Mouse (Mus musculus): ENCODE data around the gene Ccdc58. TPM values are rescaled to one million over a fixed set of nuclear protein-coding genes. Genes with fewer than 3 reads are reported as not detected.
"Not testable (repeated sequence)": the region's sequence is repeated elsewhere in the genome, so short reads cannot be mapped to it uniquely, and the experiment has no call there.

Gene Ccdc58
- polyA plus RNA-seq, 1 experiment from 2014 or later: 27.7 TPM

DNA sequence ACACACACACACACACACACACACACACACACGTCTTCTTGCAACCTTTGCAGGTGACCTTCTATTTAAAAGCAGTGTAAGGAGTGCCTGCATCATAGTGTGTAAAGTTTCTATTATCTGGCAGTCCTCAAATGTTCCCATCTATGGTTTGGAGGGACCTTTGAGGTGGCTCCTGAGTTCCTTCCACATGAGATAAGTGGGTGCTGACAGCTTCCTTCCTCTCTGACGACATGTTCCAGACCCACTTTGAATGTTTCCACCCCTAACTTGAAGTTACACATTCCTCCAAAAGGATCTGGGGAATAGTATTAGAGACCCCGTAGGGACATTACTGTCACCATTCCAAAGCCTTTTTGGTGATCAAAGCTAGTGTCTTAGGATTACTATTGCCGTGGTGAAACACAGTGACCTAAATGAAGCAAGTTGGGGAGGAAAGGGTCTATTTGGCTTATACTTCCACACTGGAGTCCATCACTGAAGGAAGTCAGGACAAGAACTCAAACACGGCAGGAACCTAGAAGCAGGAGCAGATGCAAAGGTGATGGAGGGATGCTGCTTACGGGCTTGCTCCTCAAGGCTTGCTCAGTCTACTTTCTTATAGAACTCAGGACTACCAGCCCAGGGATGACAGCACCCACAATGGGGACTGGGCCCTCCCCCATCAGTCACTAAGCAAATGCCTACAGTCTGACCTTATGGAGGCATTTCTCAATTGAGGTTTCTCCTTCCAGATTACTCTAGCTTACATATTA lies 17.8 kb upstream of the Ccdc58 start:
- H3K27me3 ChIP-seq (ENCODE audit: control insufficient read depth, insufficient read depth, low read length): no peaks in the 10 kb centered on the region
- whole genome bisulfite sequencing: 90% methylated on average over 6 of the region's 6 CpGs
- no peaks in the 10 kb centered on the region for H3K4me1 ChIP-seq (ENCODE audit: control insufficient read depth, insufficient read depth, low read length)
- H3K4me2 ChIP-seq (ENCODE audit: low read length): no peak overlapping the region
- no peak overlapping the region for H3K27ac ChIP-seq (replicated peaks; ENCODE audit: low read depth, low read length)
- DNase-seq (no peak), ATAC-seq (ENCODE audit: low FRiP score, low TSS enrichment) (no peak)
- H3K9ac ChIP-seq (replicated peaks; ENCODE audit: low read length): no peak overlapping the region
- H3K36me3 ChIP-seq (ENCODE audit: control insufficient read depth, insufficient read depth, low read length): peaks cover 28% of the 10 kb centered on the region
- no peaks in the 10 kb centered on the region for H3K9me3 ChIP-seq (ENCODE audit: control insufficient read depth, low read length)
- no peak overlapping the region for H3K4me3 ChIP-seq (replicated peaks; ENCODE audit: low read depth, low read length)

DNA sequence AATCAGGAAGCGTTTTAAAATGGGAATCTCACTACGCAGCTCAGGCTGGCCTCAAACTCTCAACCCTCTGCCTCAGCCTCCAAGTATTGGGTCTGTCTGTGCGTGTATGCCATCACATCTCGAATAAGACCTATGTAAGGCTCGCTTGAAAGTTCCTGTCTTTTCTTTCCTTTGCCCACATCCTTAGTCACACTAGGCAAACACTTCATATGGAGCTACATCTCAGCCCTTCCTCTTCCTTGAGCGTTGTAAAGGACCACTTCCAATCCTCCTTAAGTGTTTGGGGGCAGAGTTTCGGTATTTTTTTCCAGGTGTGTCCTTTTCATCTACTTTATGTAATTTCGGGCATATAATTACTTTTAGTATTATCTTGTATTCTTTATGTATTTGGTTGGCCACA lies 16.6 kb upstream of the Ccdc58 start:
- ATAC-seq (ENCODE audit: low FRiP score, low TSS enrichment): no peak
- no peak for DNase-seq
- Histone ChIP-seq H3K36me3 (ENCODE audit: control insufficient read depth, insufficient read depth, low read length) (peaks cover 16% of the 10 kb centered on the region), H3K4me2 (ENCODE audit: low read length) (no peak overlapping the region), H3K27me3 (ENCODE audit: control insufficient read depth, insufficient read depth, low read length) (no peaks in the 10 kb centered on the region), H3K27ac (replicated peaks; ENCODE audit: low read depth, low read length) (no peak overlapping the region), H3K4me1 (ENCODE audit: control insufficient read depth, insufficient read depth, low read length) (no peaks in the 10 kb centered on the region), H3K9me3 (ENCODE audit: control insufficient read depth, low read length) (no peaks in the 10 kb centered on the region), H3K9ac (replicated peaks; ENCODE audit: low read length) (no peak overlapping the region), H3K4me3 (replicated peaks; ENCODE audit: low read depth, low read length) (no peak overlapping the region)
- 97% methylated on average over 8 of the region's 8 CpGs for WGBS

DNA sequence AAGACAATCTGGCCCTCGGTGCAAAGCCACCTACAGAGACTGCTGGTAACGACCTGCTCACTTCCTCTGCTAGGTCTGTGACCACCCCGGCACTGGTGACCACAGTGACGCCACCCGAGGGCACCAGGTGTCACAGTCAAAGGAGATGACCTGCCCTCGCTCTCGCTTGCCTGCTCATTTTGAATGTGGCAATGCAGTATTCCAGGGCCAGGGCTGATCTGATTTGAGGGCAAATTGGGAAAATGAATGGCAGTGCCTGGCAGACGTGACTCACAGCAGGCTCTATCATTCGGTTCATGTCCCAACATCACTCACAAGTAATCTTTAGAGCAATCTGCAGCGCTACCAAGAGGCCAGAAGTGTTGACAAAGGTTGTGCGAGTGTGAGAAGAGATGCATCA lies 15.1 kb upstream of the Ccdc58 start:
- Histone ChIP-seq H3K4me2 (ENCODE audit: low read length) (no peak overlapping the region), H3K9ac (replicated peaks; ENCODE audit: low read length) (no peak overlapping the region), H3K9me3 (ENCODE audit: control insufficient read depth, low read length) (no peaks in the 10 kb centered on the region), H3K4me1 (ENCODE audit: control insufficient read depth, insufficient read depth, low read length) (no peaks in the 10 kb centered on the region), H3K4me3 (replicated peaks; ENCODE audit: low read depth, low read length) (no peak overlapping the region), H3K27me3 (ENCODE audit: control insufficient read depth, insufficient read depth, low read length) (no peaks in the 10 kb centered on the region), H3K36me3 (ENCODE audit: control insufficient read depth, insufficient read depth, low read length) (peaks cover 6% of the 10 kb centered on the region), H3K27ac (replicated peaks; ENCODE audit: low read depth, low read length) (no peak overlapping the region)
- WGBS: 91% methylated on average over 11 of the region's 11 CpGs
- no peak for DNase-seq
- ATAC-seq (ENCODE audit: low FRiP score, low TSS enrichment): no peak

DNA sequence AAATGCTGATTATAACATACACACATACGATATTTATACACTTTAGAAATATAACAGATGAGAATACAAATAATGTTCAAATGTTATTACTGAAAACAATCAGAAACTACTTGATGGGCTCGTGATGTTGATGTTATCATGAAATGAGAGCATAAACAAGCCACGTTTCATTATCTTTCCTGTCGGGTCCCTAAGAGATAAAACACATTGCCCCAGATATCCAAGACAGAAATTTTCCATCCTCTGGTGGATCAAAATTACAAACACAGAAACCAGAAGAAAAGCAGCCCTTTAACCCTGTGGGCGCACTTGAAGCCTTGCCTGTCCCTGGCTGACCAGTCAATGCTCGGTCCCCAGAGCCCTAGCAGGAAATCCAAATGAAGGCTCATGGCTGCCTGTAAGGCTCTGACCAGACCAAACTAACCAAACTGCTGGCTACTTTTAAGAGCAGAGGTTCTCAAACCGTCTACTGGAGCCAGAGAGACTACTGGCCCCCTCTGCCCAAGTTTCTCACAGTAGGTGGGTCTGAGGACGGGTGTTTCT lies 13.5 kb upstream of the Ccdc58 start:
- ATAC-seq (ENCODE audit: low FRiP score, low TSS enrichment) (no peak), DNase-seq (no peak)
- Histone ChIP-seq H3K4me1 (ENCODE audit: control insufficient read depth, insufficient read depth, low read length) (no peaks in the 10 kb centered on the region), H3K36me3 (ENCODE audit: control insufficient read depth, insufficient read depth, low read length) (no peaks in the 10 kb centered on the region), H3K9me3 (ENCODE audit: control insufficient read depth, low read length) (no peaks in the 10 kb centered on the region), H3K27me3 (ENCODE audit: control insufficient read depth, insufficient read depth, low read length) (no peaks in the 10 kb centered on the region), H3K9ac (replicated peaks; ENCODE audit: low read length) (no peak overlapping the region), H3K4me3 (replicated peaks; ENCODE audit: low read depth, low read length) (no peak overlapping the region), H3K4me2 (ENCODE audit: low read length) (no peak overlapping the region), H3K27ac (replicated peaks; ENCODE audit: low read depth, low read length) (no peak overlapping the region)
- 89% methylated on average over 8 of the region's 8 CpGs for WGBS

DNA sequence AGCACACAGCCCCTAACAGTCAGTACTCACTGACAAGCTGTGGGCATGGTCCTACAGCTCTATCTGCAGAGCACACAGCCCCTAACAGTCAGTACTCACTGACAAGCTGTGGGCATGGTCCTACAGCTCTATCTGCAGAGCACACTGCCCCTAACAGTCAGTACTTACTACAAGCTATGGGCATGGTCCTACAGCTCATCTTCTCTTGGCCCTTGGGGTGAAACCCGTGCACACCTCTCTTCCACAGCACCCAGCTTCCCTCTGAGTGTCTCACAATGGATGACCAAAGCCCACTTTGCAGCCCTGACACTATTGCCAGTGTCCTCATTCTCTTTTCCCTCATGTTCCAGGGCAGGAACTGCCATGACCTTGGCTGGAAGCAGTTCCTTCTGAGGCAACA lies 9.0 kb upstream of the Ccdc58 start:
- DNase-seq; H3K9me3 ChIP-seq (ENCODE audit: control insufficient read depth, low read length); H3K4me3 ChIP-seq (replicated peaks; ENCODE audit: low read depth, low read length); H3K4me1 ChIP-seq (ENCODE audit: control insufficient read depth, insufficient read depth, low read length); H3K4me2 ChIP-seq (ENCODE audit: low read length); H3K27ac ChIP-seq (replicated peaks; ENCODE audit: low read depth, low read length); H3K36me3 ChIP-seq (ENCODE audit: control insufficient read depth, insufficient read depth, low read length); ATAC-seq (ENCODE audit: low FRiP score, low TSS enrichment); H3K9ac ChIP-seq (replicated peaks; ENCODE audit: low read length); H3K27me3 ChIP-seq (ENCODE audit: control insufficient read depth, insufficient read depth, low read length): not testable (repeated sequence)
- WGBS: 81% methylated on average over 1 of the region's 1 CpGs

DNA sequence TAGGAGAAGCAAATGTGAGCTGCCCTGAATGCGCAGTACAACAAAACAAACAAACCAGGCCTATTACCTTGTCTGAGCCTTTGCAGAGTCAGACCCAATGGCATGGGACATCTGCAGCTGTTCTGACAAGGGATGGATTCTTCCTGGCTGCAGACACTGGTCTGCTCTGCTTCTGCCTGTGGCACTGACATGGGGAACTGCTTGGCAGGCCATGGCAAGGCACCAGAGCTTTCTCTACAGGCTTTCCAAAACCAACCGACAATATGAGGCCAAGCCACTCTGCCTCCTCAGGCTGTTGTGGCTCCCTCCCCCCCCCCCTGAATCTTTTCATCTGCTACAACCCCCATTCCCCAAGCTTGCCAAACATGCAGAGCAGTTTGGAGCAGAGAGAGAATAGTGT lies 8.2 kb upstream of the Ccdc58 start:
- H3K4me3 ChIP-seq (replicated peaks; ENCODE audit: low read depth, low read length): no peak overlapping the region
- no peaks in the 10 kb centered on the region for H3K9me3 ChIP-seq (ENCODE audit: control insufficient read depth, low read length)
- 79% methylated on average over 2 of the region's 2 CpGs for WGBS
- no peaks in the 10 kb centered on the region for H3K4me1 ChIP-seq (ENCODE audit: control insufficient read depth, insufficient read depth, low read length)
- ATAC-seq (ENCODE audit: low FRiP score, low TSS enrichment): no peak
- no peaks in the 10 kb centered on the region for H3K27me3 ChIP-seq (ENCODE audit: control insufficient read depth, insufficient read depth, low read length)
- DNase-seq: no peak
- no peaks in the 10 kb centered on the region for H3K36me3 ChIP-seq (ENCODE audit: control insufficient read depth, insufficient read depth, low read length)
- H3K27ac ChIP-seq (replicated peaks; ENCODE audit: low read depth, low read length): no peak overlapping the region
- H3K9ac ChIP-seq (replicated peaks; ENCODE audit: low read length): no peak overlapping the region
- no peak overlapping the region for H3K4me2 ChIP-seq (ENCODE audit: low read length)

DNA sequence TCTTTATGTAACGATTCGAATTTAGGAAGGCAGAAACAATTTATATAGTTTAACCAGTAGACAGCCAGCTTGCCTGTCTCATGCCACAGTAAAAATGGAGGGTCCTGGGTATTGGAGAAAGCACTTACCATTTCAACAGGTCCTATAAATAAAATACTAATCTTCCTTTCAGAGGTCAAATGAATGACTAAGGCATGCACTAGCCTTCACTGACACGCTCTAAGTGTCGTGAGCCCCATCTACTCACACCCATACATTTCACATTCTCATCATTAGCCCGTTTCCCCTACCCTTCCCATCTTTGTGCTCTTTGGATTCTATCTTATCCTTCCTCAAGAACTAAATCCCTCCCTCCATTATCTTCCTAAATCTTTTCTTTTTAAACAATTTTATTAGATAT lies 6.6 kb upstream of the Ccdc58 start:
- no peak overlapping the region for H3K4me3 ChIP-seq (replicated peaks; ENCODE audit: low read depth, low read length)
- H3K9me3 ChIP-seq (ENCODE audit: control insufficient read depth, low read length): no peaks in the 10 kb centered on the region
- H3K36me3 ChIP-seq (ENCODE audit: control insufficient read depth, insufficient read depth, low read length): no peaks in the 10 kb centered on the region
- 88% methylated on average over 5 of the region's 5 CpGs for WGBS
- DNase-seq (no peak), ATAC-seq (ENCODE audit: low FRiP score, low TSS enrichment) (no peak)
- H3K9ac ChIP-seq (replicated peaks; ENCODE audit: low read length): no peak overlapping the region
- H3K27me3 ChIP-seq (ENCODE audit: control insufficient read depth, insufficient read depth, low read length): no peaks in the 10 kb centered on the region
- H3K4me2 ChIP-seq (ENCODE audit: low read length): no peak overlapping the region
- H3K27ac ChIP-seq (replicated peaks; ENCODE audit: low read depth, low read length): no peak overlapping the region
- H3K4me1 ChIP-seq (ENCODE audit: control insufficient read depth, insufficient read depth, low read length): peaks cover 8% of the 10 kb centered on the region

DNA sequence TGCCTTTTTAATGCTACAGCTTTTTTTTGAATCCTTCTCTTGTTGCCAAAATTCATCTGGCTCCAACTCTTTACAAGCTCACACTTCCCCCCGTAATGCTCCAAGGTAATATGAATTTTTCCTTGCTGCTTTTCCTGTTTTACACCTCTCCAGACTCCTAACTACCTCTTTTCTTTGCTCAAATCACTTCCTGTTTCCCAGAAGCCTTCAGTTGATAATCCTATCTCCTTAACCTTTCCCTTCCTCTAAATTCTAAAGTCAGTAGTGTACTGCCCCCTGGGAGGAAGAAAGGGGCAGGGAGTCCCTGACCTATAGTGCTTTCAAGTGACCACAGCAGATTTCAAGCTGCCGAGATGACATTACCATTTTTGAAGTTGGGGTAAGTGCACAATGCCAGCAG lies 3.8 kb upstream of the Ccdc58 start:
- Histone ChIP-seq H3K4me1 (ENCODE audit: control insufficient read depth, insufficient read depth, low read length) (peaks cover 21% of the 10 kb centered on the region), H3K9me3 (ENCODE audit: control insufficient read depth, low read length) (no peaks in the 10 kb centered on the region), H3K27me3 (ENCODE audit: control insufficient read depth, insufficient read depth, low read length) (no peaks in the 10 kb centered on the region), H3K36me3 (ENCODE audit: control insufficient read depth, insufficient read depth, low read length) (no peaks in the 10 kb centered on the region), H3K27ac (replicated peaks; ENCODE audit: low read depth, low read length) (no peak overlapping the region), H3K4me3 (replicated peaks; ENCODE audit: low read depth, low read length) (no peak overlapping the region), H3K9ac (replicated peaks; ENCODE audit: low read length) (no peak overlapping the region), H3K4me2 (ENCODE audit: low read length) (no peak overlapping the region)
- DNase-seq (no peak), ATAC-seq (ENCODE audit: low FRiP score, low TSS enrichment) (no peak)
- WGBS: 82% methylated on average over 2 of the region's 2 CpGs

DNA sequence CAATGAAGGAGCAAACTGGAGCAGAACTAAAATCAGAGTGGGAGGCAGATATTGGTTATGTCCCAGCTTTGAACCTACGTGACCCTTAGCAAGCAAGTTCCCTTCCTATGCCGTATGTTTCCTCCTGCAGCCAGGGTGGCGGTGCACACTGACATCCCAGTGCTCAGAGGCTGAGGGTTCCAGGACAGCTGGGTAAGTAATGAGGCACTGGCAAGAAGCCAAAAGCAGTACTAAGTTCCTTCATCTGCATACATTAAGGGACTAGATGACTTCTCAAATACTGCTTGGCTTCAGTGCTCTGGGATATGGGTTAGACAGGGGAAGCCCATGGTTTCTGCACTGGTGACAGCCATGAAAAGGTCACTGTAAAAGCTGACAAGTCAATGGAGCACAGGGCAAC lies 3.1 kb upstream of the Ccdc58 start:
- 64% methylated on average over 3 of the region's 3 CpGs for WGBS
- Histone ChIP-seq H3K27me3 (ENCODE audit: control insufficient read depth, insufficient read depth, low read length) (no peaks in the 10 kb centered on the region), H3K9ac (replicated peaks; ENCODE audit: low read length) (no peak overlapping the region), H3K9me3 (ENCODE audit: control insufficient read depth, low read length) (no peaks in the 10 kb centered on the region), H3K36me3 (ENCODE audit: control insufficient read depth, insufficient read depth, low read length) (no peaks in the 10 kb centered on the region), H3K4me1 (ENCODE audit: control insufficient read depth, insufficient read depth, low read length) (peaks cover 21% of the 10 kb centered on the region), H3K27ac (replicated peaks; ENCODE audit: low read depth, low read length) (no peak overlapping the region), H3K4me2 (ENCODE audit: low read length) (no peak overlapping the region), H3K4me3 (replicated peaks; ENCODE audit: low read depth, low read length) (no peak overlapping the region)
- ATAC-seq (ENCODE audit: low FRiP score, low TSS enrichment) (no peak), DNase-seq (peak; percentile 29)

Data from midbrain, embryonic 14.5 days (tissue).